Mouse (Mus musculus): ENCODE measurements around the gene Nf2. TPM values are rescaled to one million over a fixed set of nuclear protein-coding genes. Genes with fewer than 3 reads are reported as not detected.

Nf2 gene
- polyA plus RNA-seq, 1 experiment: 50.9 TPM

DNA sequence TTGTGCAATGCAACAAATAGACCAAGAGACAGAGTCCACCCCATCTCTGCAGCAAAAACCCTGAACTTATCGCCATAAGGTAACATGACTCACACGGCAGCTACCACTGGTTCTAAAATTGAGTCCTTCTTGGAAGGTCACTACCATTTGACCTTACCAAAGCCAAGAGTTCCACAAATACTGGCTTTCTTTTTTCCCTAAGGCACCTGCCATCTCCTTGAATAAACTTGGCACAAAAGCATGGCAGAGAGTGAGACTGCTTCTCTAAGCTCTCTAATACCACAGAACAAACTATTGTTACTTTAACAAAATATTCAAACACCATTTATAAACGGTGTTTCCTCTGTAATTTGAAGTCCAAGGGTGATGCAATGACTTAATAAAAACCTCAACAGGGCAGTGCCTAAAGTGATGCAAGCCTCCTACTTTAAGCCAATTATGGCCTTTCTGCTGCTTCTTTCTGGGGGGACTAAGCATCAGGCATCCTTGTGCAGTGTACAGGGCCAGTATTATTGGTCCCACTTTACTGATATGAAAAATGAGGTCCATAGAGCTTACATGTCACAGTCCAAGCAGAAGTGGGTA is 8.3 kb downstream of the Nf2 start:
- TF ChIP-seq POLR2A (IDR thresholded peaks at IDR 0.05; ENCODE audit: borderline replicate concordance, extremely low read depth, low read depth, low read length) (no peak), CTCF (IDR thresholded peaks at IDR 0.05; ENCODE audit: insufficient read depth, low read length) (no peak)
- Histone ChIP-seq H3K4me3 (replicated peaks; ENCODE audit: extremely low read depth, low read depth, low read length) (no peak overlapping the region), H3K4me1 (ENCODE audit: control insufficient read depth, insufficient read depth, low read length) (peaks cover 2% of the 10 kb centered on the region; the same call in 1 of the 2 replicates)
- 35% methylated on average over 3 of the region's 3 CpGs for WGBS
- no peak for DNase-seq

- H3K4me1 ChIP-seq (ENCODE audit: control insufficient read depth, insufficient read depth, low read length): peaks cover 5% of the 10 kb centered on the region; the same call in 1 of the 2 replicates
- no peak for DNase-seq
- no peak for TF ChIP-seq CTCF (IDR thresholded peaks at IDR 0.05; ENCODE audit: insufficient read depth, low read length)
- TF ChIP-seq POLR2A (IDR thresholded peaks at IDR 0.05; ENCODE audit: borderline replicate concordance, extremely low read depth, low read depth, low read length): no peak
- no peak overlapping the region for H3K4me3 ChIP-seq (replicated peaks; ENCODE audit: extremely low read depth, low read depth, low read length)
- 82% methylated on average over 1 of the region's 1 CpGs for WGBS
Measured at GRCm38 (mm10) chr11:4838235-4838634, 11.1 kb downstream of the Nf2 start.

GRCm38 (mm10) chr11:4837342-4837741 is 12.0 kb downstream of the Nf2 start:
- no peak for DNase-seq
- TF ChIP-seq CTCF (IDR thresholded peaks at IDR 0.05; ENCODE audit: insufficient read depth, low read length) (no peak), POLR2A (IDR thresholded peaks at IDR 0.05; ENCODE audit: borderline replicate concordance, extremely low read depth, low read depth, low read length) (no peak)
- WGBS: 62% methylated on average over 5 of the region's 5 CpGs

GRCm38 (mm10) chr11:4836755-4837154 is 12.6 kb downstream of the Nf2 start:
- WGBS: 41% methylated on average over 6 of the region's 6 CpGs
- Histone ChIP-seq H3K4me1 (ENCODE audit: control insufficient read depth, insufficient read depth, low read length) (peaks cover 5% of the 10 kb centered on the region; the same call in 1 of the 2 replicates), H3K4me3 (replicated peaks; ENCODE audit: extremely low read depth, low read depth, low read length) (no peak overlapping the region)
- DNase-seq: peak; percentile 20
- TF ChIP-seq CTCF (IDR thresholded peaks at IDR 0.05; ENCODE audit: insufficient read depth, low read length) (peak; percentile 51), POLR2A (IDR thresholded peaks at IDR 0.05; ENCODE audit: borderline replicate concordance, extremely low read depth, low read depth, low read length) (no peak)

More at GRCm38 (mm10) chr11:4837342-4837741, 12.0 kb downstream of the Nf2 start:
- peaks cover 5% of the 10 kb centered on the region; the same call in 1 of the 2 replicates for H3K4me1 ChIP-seq (ENCODE audit: control insufficient read depth, insufficient read depth, low read length)
- no peak overlapping the region for H3K4me3 ChIP-seq (replicated peaks; ENCODE audit: extremely low read depth, low read depth, low read length)

- TF ChIP-seq CTCF (IDR thresholded peaks at IDR 0.05; ENCODE audit: insufficient read depth, low read length) (no peak), POLR2A (IDR thresholded peaks at IDR 0.05; ENCODE audit: borderline replicate concordance, extremely low read depth, low read depth, low read length) (no peak)
- Histone ChIP-seq H3K4me1 (ENCODE audit: control insufficient read depth, insufficient read depth, low read length) (peaks cover 2% of the 10 kb centered on the region; the same call in 1 of the 2 replicates), H3K4me3 (replicated peaks; ENCODE audit: extremely low read depth, low read depth, low read length) (no peak overlapping the region)
- 74% methylated on average over 6 of the region's 6 CpGs for WGBS
- DNase-seq: no peak
Measured at GRCm38 (mm10) chr11:4835436-4835835, 13.9 kb downstream of the Nf2 start.

DNA sequence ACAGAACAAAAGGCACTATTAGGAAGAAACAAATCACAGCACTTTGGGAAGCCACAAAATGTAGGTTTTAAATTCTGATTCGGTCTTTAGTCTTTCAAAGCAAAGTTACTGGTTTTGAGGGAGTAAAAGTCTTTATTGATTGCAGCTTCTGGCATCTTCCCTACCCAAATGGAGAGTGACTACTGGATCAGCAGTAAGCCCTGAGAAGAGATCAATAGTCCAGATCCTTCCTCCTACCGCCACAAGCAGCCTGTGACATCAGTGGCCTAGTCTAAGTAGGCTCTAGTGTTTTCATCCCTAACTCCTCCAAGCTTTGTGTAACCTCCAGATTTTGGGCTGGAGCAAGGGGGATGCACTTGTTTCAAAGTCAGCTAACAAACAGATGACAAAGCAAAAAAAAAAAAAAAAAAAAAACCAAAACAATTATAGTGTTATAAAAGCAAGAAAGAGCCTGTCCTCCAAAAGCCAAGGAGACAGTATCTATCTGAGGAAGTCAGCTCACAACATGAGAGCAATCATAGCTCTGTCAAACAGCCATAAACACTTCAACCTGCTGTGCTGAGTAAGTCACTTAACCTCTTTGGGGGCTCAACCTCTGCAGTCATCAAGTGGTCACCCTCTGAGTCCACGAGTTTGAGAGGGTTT is 15.9 kb downstream of the Nf2 start:
- TF ChIP-seq CTCF (IDR thresholded peaks at IDR 0.05; ENCODE audit: insufficient read depth, low read length) (no peak), POLR2A (IDR thresholded peaks at IDR 0.05; ENCODE audit: borderline replicate concordance, extremely low read depth, low read depth, low read length) (no peak)
- no peak for DNase-seq
- Histone ChIP-seq H3K4me3 (replicated peaks; ENCODE audit: extremely low read depth, low read depth, low read length) (no peak overlapping the region), H3K4me1 (ENCODE audit: control insufficient read depth, insufficient read depth, low read length) (peaks cover 2% of the 10 kb centered on the region; the same call in 1 of the 2 replicates)
- 62% methylated on average over 3 of the region's 3 CpGs for WGBS

GRCm38 (mm10) chr11:4831066-4831465 is 18.3 kb downstream of the Nf2 start:
- no peak for DNase-seq
- H3K4me1 ChIP-seq (ENCODE audit: control insufficient read depth, insufficient read depth, low read length): peaks cover 7% of the 10 kb centered on the region
- H3K4me3 ChIP-seq (replicated peaks; ENCODE audit: extremely low read depth, low read depth, low read length): no peak overlapping the region
- TF ChIP-seq POLR2A (IDR thresholded peaks at IDR 0.05; ENCODE audit: borderline replicate concordance, extremely low read depth, low read depth, low read length) (no peak), CTCF (IDR thresholded peaks at IDR 0.05; ENCODE audit: insufficient read depth, low read length) (no peak)

GRCm38 (mm10) chr11:4827916-4828315 is 21.4 kb downstream of the Nf2 start:
- WGBS: 59% methylated on average over 2 of the region's 2 CpGs
- Histone ChIP-seq H3K4me3 (replicated peaks; ENCODE audit: extremely low read depth, low read depth, low read length) (no peak overlapping the region), H3K4me1 (ENCODE audit: control insufficient read depth, insufficient read depth, low read length) (peaks cover 4% of the 10 kb centered on the region)
- no peak for DNase-seq
- no peak for TF ChIP-seq POLR2A (IDR thresholded peaks at IDR 0.05; ENCODE audit: borderline replicate concordance, extremely low read depth, low read depth, low read length)
- TF ChIP-seq CTCF (IDR thresholded peaks at IDR 0.05; ENCODE audit: insufficient read depth, low read length): no peak

GRCm38 (mm10) chr11:4827340-4827739 is 22.0 kb downstream of the Nf2 start:
- no peak for DNase-seq
- Histone ChIP-seq H3K4me3 (replicated peaks; ENCODE audit: extremely low read depth, low read depth, low read length) (no peak overlapping the region), H3K4me1 (ENCODE audit: control insufficient read depth, insufficient read depth, low read length) (peaks cover 4% of the 10 kb centered on the region)
- TF ChIP-seq CTCF (IDR thresholded peaks at IDR 0.05; ENCODE audit: insufficient read depth, low read length) (no peak), POLR2A (IDR thresholded peaks at IDR 0.05; ENCODE audit: borderline replicate concordance, extremely low read depth, low read depth, low read length) (no peak)
